Mouse (Mus musculus): ENCODE measurements at regions not wholly inside any gene's neighbourhood (a gene's known extent, or its start where the extent isn't known, plus 50 kb on each side); places are given as distances from the start of the nearest gene placed in this dataset.
A peak's percentile ranks its signal among the peaks of the same experiment; 100 is the strongest.
"Not testable (repeated sequence)": the region's sequence is repeated elsewhere in the genome, so short reads cannot be mapped to it uniquely, and the experiment has no call there.

DNA sequence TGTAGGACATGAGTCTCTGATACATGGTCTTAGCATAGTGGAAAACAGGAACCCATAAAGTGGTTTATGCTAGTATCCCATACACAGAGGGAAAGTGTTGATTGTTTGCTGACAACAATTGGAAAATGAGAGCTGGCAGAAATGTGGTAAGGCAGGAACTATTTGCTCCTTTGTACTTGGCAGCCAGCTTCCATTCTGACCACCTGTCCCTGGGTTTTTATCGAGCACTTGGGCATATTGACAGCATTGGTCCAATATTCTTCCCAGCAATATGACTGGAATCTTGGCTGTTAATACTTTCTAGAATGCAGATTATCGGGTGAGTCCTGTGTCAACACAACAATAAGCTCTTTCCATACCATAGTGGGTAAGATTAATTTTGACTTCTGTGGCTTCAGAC lies 67.7 kb downstream of the Sult1c2 start:
- H3K36me3 ChIP-seq (replicated peaks; ENCODE audit: control insufficient read depth, insufficient read depth); H3K4me2 ChIP-seq (replicated peaks): not testable (repeated sequence)

DNA sequence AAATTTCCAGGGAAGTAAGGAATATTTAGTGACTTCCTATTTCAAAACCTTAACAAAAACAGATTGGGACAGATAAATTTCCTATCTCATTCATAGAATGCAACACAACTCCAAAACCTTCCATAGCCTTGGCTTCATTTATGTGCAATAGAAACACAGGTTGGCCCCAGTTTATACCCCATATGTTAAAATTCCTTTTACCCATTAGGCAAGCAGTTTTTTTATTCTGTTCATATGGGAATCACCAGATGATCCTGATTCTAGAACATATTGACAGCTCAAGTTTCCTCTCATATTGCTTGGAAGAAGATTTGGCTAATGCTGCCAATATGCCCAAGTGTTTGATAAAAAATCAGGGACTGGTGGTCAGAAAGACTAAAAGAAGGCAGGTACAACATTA lies 71.8 kb upstream of the Sgo1 start:
- Histone ChIP-seq H3K9ac (no peak overlapping the region), H3K4me2 (replicated peaks) (no peak overlapping the region), H3K9me3 (ENCODE audit: control insufficient read depth, low read length) (no peaks in the 10 kb centered on the region), H3K27ac (no peak overlapping the region), H3K4me3 (replicated peaks; ENCODE audit: low read length) (no peak overlapping the region), H3K4me1 (replicated peaks; ENCODE audit: control insufficient read depth, insufficient read depth, low read length) (no peaks in the 10 kb centered on the region), H3K36me3 (replicated peaks; ENCODE audit: control insufficient read depth, insufficient read depth) (no peaks in the 10 kb centered on the region), H3K27me3 (ENCODE audit: control insufficient read depth, insufficient read depth, low read length) (no peaks in the 10 kb centered on the region)
- DNase-seq (ENCODE audit: low spot score) (no peak), ATAC-seq (ENCODE audit: low FRiP score) (no peak)

More for the DNA sequence above, 67.7 kb downstream of the Sult1c2 start:
- not testable (repeated sequence) for DNase-seq (ENCODE audit: low spot score); ATAC-seq (ENCODE audit: low FRiP score); H3K4me3 ChIP-seq (replicated peaks; ENCODE audit: low read length); H3K9me3 ChIP-seq (ENCODE audit: control insufficient read depth, low read length); H3K9ac ChIP-seq; H3K4me1 ChIP-seq (replicated peaks; ENCODE audit: control insufficient read depth, insufficient read depth, low read length); H3K27ac ChIP-seq; H3K27me3 ChIP-seq (ENCODE audit: control insufficient read depth, insufficient read depth, low read length)
- 92% methylated on average over 2 of the region's 2 CpGs for WGBS

DNA sequence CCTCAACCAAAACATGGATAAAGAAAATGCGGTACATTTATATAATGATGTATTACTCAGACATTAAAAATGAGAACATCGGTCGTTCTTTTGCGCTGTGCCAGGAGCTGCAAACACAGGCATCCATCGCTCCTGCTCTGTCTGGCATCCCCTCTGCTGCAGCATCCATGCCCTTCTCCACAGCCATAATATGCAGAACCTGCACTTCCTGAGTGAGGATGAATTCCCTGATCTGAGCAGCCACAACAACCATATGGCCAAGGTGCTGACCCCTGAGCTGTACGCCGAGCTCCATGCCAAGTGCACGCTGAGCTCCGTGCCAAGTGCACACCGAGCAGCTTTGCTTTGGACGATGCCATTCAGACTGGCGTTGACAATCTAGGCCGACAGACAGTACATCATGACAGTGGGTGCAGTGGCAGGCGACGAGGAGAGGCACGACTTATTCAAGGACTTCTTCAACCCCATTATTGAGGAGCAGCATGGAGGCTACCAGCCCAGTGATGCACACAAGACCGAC lies 56.9 kb upstream of the Sgo1 start:
- Histone ChIP-seq H3K4me1 (replicated peaks; ENCODE audit: control insufficient read depth, insufficient read depth, low read length) (no peaks in the 10 kb centered on the region), H3K27me3 (ENCODE audit: control insufficient read depth, insufficient read depth, low read length) (no peaks in the 10 kb centered on the region), H3K9ac (no peak overlapping the region), H3K4me3 (replicated peaks; ENCODE audit: low read length) (no peak overlapping the region), H3K27ac (no peak overlapping the region), H3K36me3 (replicated peaks; ENCODE audit: control insufficient read depth, insufficient read depth) (no peaks in the 10 kb centered on the region), H3K4me2 (replicated peaks) (no peak overlapping the region), H3K9me3 (ENCODE audit: control insufficient read depth, low read length) (no peaks in the 10 kb centered on the region)
- ATAC-seq (ENCODE audit: low FRiP score) (0 out of 2 replicates have a peak, but pooled peaks have one; percentile 24), DNase-seq (ENCODE audit: low spot score) (no peak)
- WGBS = 91% methylated on average over 17 of the region's 17 CpGs

Data from hindbrain, embryonic 14.5 days (tissue).